In genomic region chr2:32534061-32534732, GRCm38 (mm10) we compare ENCODE assay signal across 8 mouse cellular contexts. TPM values are rescaled to one million over a fixed set of nuclear protein-coding genes. Genes with fewer than 3 reads are reported as not detected.
DNase-seq lines count a peak whose midpoint lies in the region; ATAC-seq and TF ChIP-seq lines count a peak whose summit lies in the region.

No protein-coding gene starts in this region.

- no peaks in the 10 kb centered on the region for H3K9me3 ChIP-seq in megakaryocyte, embryonic 14.5 days
- no peaks in the 10 kb centered on the region for H3K9me3 ChIP-seq in liver, embryonic 15.5 days (replicated peaks)
- no peaks in the 10 kb centered on the region for H3K9me3 ChIP-seq in neural tube, embryonic 12.5 days

- H3K36me3 ChIP-seq in megakaryocyte, embryonic 14.5 days (replicated peaks; ENCODE audit: low read length) = no peaks in the 10 kb centered on the region
- H3K36me3 ChIP-seq in liver, embryonic 15.5 days (replicated peaks) = no peaks in the 10 kb centered on the region
- no peaks in the 10 kb centered on the region for H3K36me3 ChIP-seq in neural tube, embryonic 12.5 days

- peak overlapping the region; percentile 52 for H3K9ac ChIP-seq in liver, embryonic 15.5 days
- peak overlapping the region; percentile 56 for H3K9ac ChIP-seq in neural tube, embryonic 12.5 days

- H3K4me2 ChIP-seq in liver, embryonic 15.5 days = peak overlapping the region; percentile 100
- H3K4me2 ChIP-seq in neural tube, embryonic 12.5 days (replicated peaks) = peak overlapping the region; percentile 90

- peaks cover 41% of the 10 kb centered on the region for H3K4me1 ChIP-seq in megakaryocyte, embryonic 14.5 days
- peaks cover 4% of the 10 kb centered on the region; the same call in 1 of the 2 replicates for H3K4me1 ChIP-seq in bone marrow, adult 2 months (ENCODE audit: control insufficient read depth, insufficient read depth, low read length)
- peaks cover 38% of the 10 kb centered on the region for H3K4me1 ChIP-seq in liver, embryonic 15.5 days (replicated peaks)
- H3K4me1 ChIP-seq in neural tube, embryonic 12.5 days = peaks cover 47% of the 10 kb centered on the region

- no peak for ATAC-seq in megakaryocyte, adult 5-6 weeks (ENCODE audit: poor library complexity, severe bottlenecking)
- no peak for ATAC-seq in liver, embryonic 15.5 days (ENCODE audit: insufficient read depth)
- no peak for ATAC-seq in neural tube, embryonic 12.5 days (ENCODE audit: low FRiP score, low read depth)
- no peak for ATAC-seq in megakaryocyte progenitor cell, adult 5-6 weeks (replicated peaks; ENCODE audit: poor library complexity)

- peaks cover 65% of the 10 kb centered on the region for H3K27me3 ChIP-seq in megakaryocyte, embryonic 14.5 days (replicated peaks)
- H3K27me3 ChIP-seq in liver, embryonic 15.5 days = peaks cover 56% of the 10 kb centered on the region
- H3K27me3 ChIP-seq in neural tube, embryonic 12.5 days (replicated peaks) = no peaks in the 10 kb centered on the region

- WGBS in bone marrow, adult 2 months = 10% methylated on average over 13 of the region's 13 CpGs
- WGBS in liver, embryonic 15.5 days (ENCODE audit: insufficient replicate concordance) = 9% methylated on average over 13 of the region's 13 CpGs
- WGBS in neural tube, embryonic 12.5 days = 13% methylated on average over 13 of the region's 13 CpGs

- no peak for TF ChIP-seq CTCF in bone marrow, adult 2 months (IDR thresholded peaks at IDR 0.05; ENCODE audit: control insufficient read depth, insufficient read depth, low read length)

- no peak for TF ChIP-seq POLR2A in bone marrow, adult 2 months (IDR thresholded peaks at IDR 0.05; ENCODE audit: borderline replicate concordance, control insufficient read depth, low read depth, low read length)

- peak overlapping the region; percentile 94 for H3K4me3 ChIP-seq in megakaryocyte, embryonic 14.5 days (replicated peaks)
- H3K4me3 ChIP-seq in bone marrow, adult 2 months (replicated peaks; ENCODE audit: control insufficient read depth, low read depth, low read length) = peak overlapping the region; percentile 71
- peak overlapping the region; percentile 78 for H3K4me3 ChIP-seq in liver, embryonic 15.5 days (replicated peaks)
- peak overlapping the region; percentile 87 for H3K4me3 ChIP-seq in neural tube, embryonic 12.5 days

- DNase-seq in gastrocnemius, postnatal 10 days = peak; percentile 29
- DNase-seq in induced T-regulatory cell, adult 2 months (ENCODE audit: low read depth) = peak; percentile 83

- peak overlapping the region; percentile 43 for H3K27ac ChIP-seq in bone marrow, adult 2 months (ENCODE audit: control insufficient read depth, insufficient read depth, low read depth, low read length, poor library complexity)
- peak overlapping the region; percentile 34 for H3K27ac ChIP-seq in liver, embryonic 15.5 days (replicated peaks)
- peak overlapping the region; percentile 65 for H3K27ac ChIP-seq in neural tube, embryonic 12.5 days

RNA-seq across cellular contexts. Expression of gene Fam102a, which starts 0.9 kb away (rescaled TPM):
- polyA plus RNA-seq in megakaryocyte, embryonic 14.5 days (2012; ENCODE audit: insufficient read depth, low replicate concordance) = 0.64 and 1.8 TPM in 2 replicates
- 6.5 and 6.6 TPM in 2 replicates for total RNA-seq in megakaryocyte, adult 5-6 weeks (2015)
- 4.6 and 4.8 TPM in 2 replicates for total RNA-seq in megakaryocyte, adult 5-6 weeks (2017)
- 5.4 and 9.7 TPM in 2 replicates for polyA plus RNA-seq in bone marrow, adult 2 months (2011; ENCODE audit: insufficient read depth, insufficient read length, low replicate concordance, missing spikeins)
- total RNA-seq in gastrocnemius, postnatal 10 days (2021) = 1 to 10 TPM; 5.5 to 8.6 TPM
- polyA plus RNA-seq in liver, embryonic 15.5 days (2015; fragmentation: Nextera tagmentation; extraction: Ambion mirVana) = 1.3 and 2.2 TPM in 2 replicates
- 11.5 and 14.4 TPM in 2 replicates for polyA plus RNA-seq in neural tube, embryonic 12.5 days (2016; fragmentation: Nextera tagmentation; extraction: Ambion mirVana)
- total RNA-seq in megakaryocyte progenitor cell, adult 5-6 weeks (2015) = 1.9 and 2.9 TPM in 2 replicates
- total RNA-seq in megakaryocyte progenitor cell, adult 5-6 weeks (2017) = 1.9 and 2.2 TPM in 2 replicates

RNA-seq across cellular contexts. Expression of gene Dpm2, which starts 36.5 kb away (rescaled TPM):
- polyA plus RNA-seq in megakaryocyte, embryonic 14.5 days (2012; ENCODE audit: insufficient read depth, low replicate concordance) = 2.8 and 10.0 TPM in 2 replicates
- total RNA-seq in megakaryocyte, adult 5-6 weeks (2015) = 82.8 and 91.7 TPM in 2 replicates
- 32.0 and 35.3 TPM in 2 replicates for total RNA-seq in megakaryocyte, adult 5-6 weeks (2017)
- polyA plus RNA-seq in bone marrow, adult 2 months (2011; ENCODE audit: insufficient read depth, insufficient read length, low replicate concordance, missing spikeins) = 27.7 and 54.8 TPM in 2 replicates
- total RNA-seq in gastrocnemius, postnatal 10 days (2021) = 10 to 100 TPM; 19.6 to 25.7 TPM
- 48.2 and 49.0 TPM in 2 replicates for polyA plus RNA-seq in liver, embryonic 15.5 days (2015; fragmentation: Nextera tagmentation; extraction: Ambion mirVana)
- 121 and 124 TPM in 2 replicates for polyA plus RNA-seq in neural tube, embryonic 12.5 days (2016; fragmentation: Nextera tagmentation; extraction: Ambion mirVana)
- total RNA-seq in megakaryocyte progenitor cell, adult 5-6 weeks (2015) = 76.6 and 87.2 TPM in 2 replicates
- total RNA-seq in megakaryocyte progenitor cell, adult 5-6 weeks (2017) = 26.5 and 32.3 TPM in 2 replicates

RNA-seq across cellular contexts. Expression of gene Pip5kl1, which starts 40.4 kb away (rescaled TPM):
- not detected in 2 replicates for polyA plus RNA-seq in megakaryocyte, embryonic 14.5 days (2012; ENCODE audit: insufficient read depth, low replicate concordance)
- 0.31 TPM in 1 of 2 replicates, not detected in the other for total RNA-seq in megakaryocyte, adult 5-6 weeks (2015)
- not detected in 2 replicates for total RNA-seq in megakaryocyte, adult 5-6 weeks (2017)
- not detected in 2 replicates for polyA plus RNA-seq in bone marrow, adult 2 months (2011; ENCODE audit: insufficient read depth, insufficient read length, low replicate concordance, missing spikeins)
- total RNA-seq in gastrocnemius, postnatal 10 days (2021) = not detected
- 0.22 TPM in 1 of 2 replicates, not detected in the other for polyA plus RNA-seq in liver, embryonic 15.5 days (2015; fragmentation: Nextera tagmentation; extraction: Ambion mirVana)
- polyA plus RNA-seq in neural tube, embryonic 12.5 days (2016; fragmentation: Nextera tagmentation; extraction: Ambion mirVana) = 3.9 and 4.0 TPM in 2 replicates
- not detected in 2 replicates for total RNA-seq in megakaryocyte progenitor cell, adult 5-6 weeks (2015)
- total RNA-seq in megakaryocyte progenitor cell, adult 5-6 weeks (2017) = not detected in 2 replicates

RNA-seq across cellular contexts. Expression of gene 9430097D07Rik, which starts 41.3 kb away (rescaled TPM):
- not detected in 2 replicates for polyA plus RNA-seq in megakaryocyte, embryonic 14.5 days (2012; ENCODE audit: insufficient read depth, low replicate concordance)
- total RNA-seq in megakaryocyte, adult 5-6 weeks (2015) = not detected in 2 replicates
- total RNA-seq in megakaryocyte, adult 5-6 weeks (2017) = not detected in 2 replicates
- not detected in 2 replicates for polyA plus RNA-seq in bone marrow, adult 2 months (2011; ENCODE audit: insufficient read depth, insufficient read length, low replicate concordance, missing spikeins)
- total RNA-seq in gastrocnemius, postnatal 10 days (2021) = not detected
- polyA plus RNA-seq in liver, embryonic 15.5 days (2015; fragmentation: Nextera tagmentation; extraction: Ambion mirVana) = not detected in 2 replicates
- 0.25 and 0.69 TPM in 2 replicates for polyA plus RNA-seq in neural tube, embryonic 12.5 days (2016; fragmentation: Nextera tagmentation; extraction: Ambion mirVana)
- not detected in 2 replicates for total RNA-seq in megakaryocyte progenitor cell, adult 5-6 weeks (2015)
- total RNA-seq in megakaryocyte progenitor cell, adult 5-6 weeks (2017) = not detected in 2 replicates

RNA-seq across cellular contexts. Expression of gene St6galnac4, which starts 52.7 kb away (rescaled TPM):
- polyA plus RNA-seq in megakaryocyte, embryonic 14.5 days (2012; ENCODE audit: insufficient read depth, low replicate concordance) = 16.3 and 18.9 TPM in 2 replicates
- total RNA-seq in megakaryocyte, adult 5-6 weeks (2015) = 5.8 and 9.2 TPM in 2 replicates
- total RNA-seq in megakaryocyte, adult 5-6 weeks (2017) = 8.6 and 12.1 TPM in 2 replicates
- 8.6 and 18.7 TPM in 2 replicates for polyA plus RNA-seq in bone marrow, adult 2 months (2011; ENCODE audit: insufficient read depth, insufficient read length, low replicate concordance, missing spikeins)
- 10 to 100 TPM; 31.7 to 42.6 TPM for total RNA-seq in gastrocnemius, postnatal 10 days (2021)
- polyA plus RNA-seq in liver, embryonic 15.5 days (2015; fragmentation: Nextera tagmentation; extraction: Ambion mirVana) = 7.9 and 8.5 TPM in 2 replicates
- 20.4 and 21.4 TPM in 2 replicates for polyA plus RNA-seq in neural tube, embryonic 12.5 days (2016; fragmentation: Nextera tagmentation; extraction: Ambion mirVana)
- total RNA-seq in megakaryocyte progenitor cell, adult 5-6 weeks (2015) = 26.2 and 33.1 TPM in 2 replicates
- total RNA-seq in megakaryocyte progenitor cell, adult 5-6 weeks (2017) = 38.7 and 40.4 TPM in 2 replicates
